Mouse (Mus musculus) kidney, postnatal 0 days (tissue): ENCODE measurements around the gene Mmd2. TPM values are rescaled to one million over a fixed set of nuclear protein-coding genes. Genes with fewer than 3 reads are reported as not detected.

Source experiments
- ATAC-seq: fragments of 200-750 bp; cut with Nextera tagmentation; replicated peaks from 2 replicates; pipeline ENCODE4 v1.8.0; 2017; ENCODE audit warnings: low read depth, moderate number of reproducible peaks, moderate TSS enrichment, moderate library complexity; ENCODE audit not compliant: low FRiP score
- DNase-seq: peaks from one replicate; pipeline ENCODE4 v3.0.0-alpha.2; 2016; ENCODE audit warnings: low spot score
- H3K27ac ChIP-seq: fragments of 300-500 bp; sonication (generic); 2 replicates; pipeline ENCODE4 v1.5.1; 2014; ENCODE audit warnings: mild to moderate bottlenecking
- H3K27me3 ChIP-seq: fragments of 300-500 bp; sonication (generic); 2 replicates; pipeline ENCODE4 v1.6.1; 2014; ENCODE audit warnings: low read length, mixed read lengths; ENCODE audit not compliant: insufficient read depth
- H3K36me3 ChIP-seq: fragments of 300-500 bp; sonication (generic); 2 replicates; pipeline ENCODE4 v1.6.1; 2014; ENCODE audit warnings: low read length, mixed read lengths; ENCODE audit not compliant: insufficient read depth
- H3K4me1 ChIP-seq: fragments of 300-500 bp; sonication (generic); replicated peaks from 2 replicates; pipeline ENCODE4 v1.6.1; 2014; ENCODE audit warnings: antibody characterized with exemption, low read length, mixed read lengths; ENCODE audit not compliant: insufficient read depth
- H3K4me2 ChIP-seq: fragments of 300-500 bp; sonication (generic); 2 replicates; pipeline ENCODE4 v1.6.1; 2014; ENCODE audit warnings: mild to moderate bottlenecking, low read length, moderate library complexity, mixed read lengths
- H3K4me3 ChIP-seq: fragments of 300-500 bp; sonication (generic); replicated peaks from 2 replicates; pipeline ENCODE4 v1.5.1; 2014; ENCODE audit warnings: low read depth, low read length
- H3K9ac ChIP-seq: fragments of 300-500 bp; sonication (generic); 2 replicates; pipeline ENCODE4 v1.6.1; 2014; ENCODE audit warnings: low read depth, low read length
- H3K9me3 ChIP-seq: fragments of 300-500 bp; sonication (generic); replicated peaks from 2 replicates; pipeline ENCODE4 v1.6.1; 2016; ENCODE audit warnings: low read length, inconsistent platforms, mixed read lengths
- CTCF ChIP-seq: IDR thresholded peaks from 2 replicates; pipeline ENCODE4 v1.5.1; 2016; ENCODE audit warnings: antibody characterized with exemption, low read depth, mild to moderate bottlenecking, moderate library complexity
- WGBS: fragments of 180-500 bp; shearing (Covaris S2); extraction: QIAGEN DNeasy Blood & Tissue Kit; methylation state at CpG from one replicate; pipeline ENCODE4 v1.1.7; 2014; 5-methylcytosine and 5-hydroxymethylcytosine counted together
- polyA plus RNA-seq: library from polyadenylated mRNA; unstranded; fragments of >200 nt; fragmentation: Nextera tagmentation; extraction: Ambion mirVana; gene quantifications from 2 replicates; pipeline ENCODE4 v1.2.1, GENCODE M21; 2015

Mmd2 gene
- 0.59 and 0.64 TPM in 2 replicates for polyA plus RNA-seq

DNA sequence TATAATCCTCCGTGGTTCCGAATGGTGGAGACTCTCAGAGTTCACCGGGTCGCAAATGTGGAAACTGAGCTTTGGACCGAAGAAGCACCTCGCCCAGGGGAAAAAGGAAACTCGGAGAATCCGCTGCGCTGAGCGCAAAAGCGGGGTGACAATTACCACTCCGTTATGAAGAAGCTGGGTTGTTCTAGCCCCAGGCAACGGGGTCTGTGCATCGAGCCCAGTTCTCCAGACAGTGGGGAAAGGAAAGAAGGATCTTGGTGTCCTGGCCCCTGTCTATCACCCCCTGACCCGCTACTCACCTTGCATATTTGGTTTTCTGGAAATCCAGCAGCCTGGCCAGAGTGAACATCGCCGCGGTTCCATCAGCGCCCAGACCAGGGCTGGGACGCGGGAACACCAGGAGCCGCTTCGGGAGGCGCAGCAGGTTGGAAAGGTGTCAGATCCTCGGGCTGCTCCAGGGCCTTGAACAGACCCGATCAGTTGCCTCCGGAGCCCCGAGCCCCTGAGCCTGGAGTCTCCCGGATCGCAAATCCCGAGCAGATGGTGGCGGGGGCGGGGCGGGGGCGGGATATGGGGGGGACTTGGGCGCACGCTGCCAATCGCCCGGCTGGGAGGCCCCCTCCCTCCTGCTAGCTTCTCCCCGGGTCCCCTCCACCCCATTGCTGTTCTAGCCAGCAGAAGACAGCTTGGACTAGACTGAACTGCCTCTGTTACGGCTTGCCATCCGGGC is at the start of gene Mmd2:
Gene Mmd2, minus strand, starts transcription at position 542 of the 730 bp plus-strand sequence.
- Histone ChIP-seq H3K4me2 (peak within 1 kb of the TSS; percentile 63), H3K4me1 (peaks cover 9% of the 10 kb centered on the region; the same call in 1 of the 2 replicates), H3K4me3 (peak within 1 kb of the TSS; percentile 28), H3K9ac (0 out of 2 replicates have a peak within 1 kb of the TSS, but pooled peaks have one; percentile 37), H3K36me3 (no peaks in the 10 kb centered on the region), H3K27ac (no peak within 1 kb of the TSS), H3K9me3 (no peaks in the 10 kb centered on the region), H3K27me3 (no peaks in the 10 kb centered on the region)
- ATAC-seq (0 out of 2 replicates have a peak, but pooled peaks have one; percentile 10), DNase-seq (peak; percentile 12)
- 2% methylated on average over 42 of the region's 42 CpGs for WGBS
- no peak for TF ChIP-seq CTCF

DNA sequence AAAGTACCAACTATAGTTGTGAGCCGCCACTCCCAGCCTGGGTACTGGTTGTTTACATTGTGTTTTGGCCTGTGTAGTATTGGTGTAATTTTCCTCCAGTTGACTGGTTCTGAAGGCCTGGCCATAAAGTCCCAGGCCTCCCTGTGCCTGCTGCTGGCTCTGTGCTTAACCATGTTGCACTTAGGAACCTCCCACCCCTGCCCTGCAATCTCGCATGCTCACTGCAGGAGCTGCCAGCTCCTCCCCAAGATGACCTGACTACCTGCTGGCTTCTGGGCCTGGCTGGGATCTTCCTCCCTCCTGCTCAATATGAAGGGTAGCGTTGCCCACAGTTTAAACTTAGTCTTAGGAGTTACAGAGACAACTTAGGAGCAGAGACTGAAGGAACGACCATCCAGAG is 43.7 kb upstream of the Mmd2 start:
- Histone ChIP-seq H3K36me3 (peaks cover 24% of the 10 kb centered on the region), H3K27me3 (no peaks in the 10 kb centered on the region), H3K4me2 (no peak overlapping the region), H3K4me3 (no peak overlapping the region), H3K27ac (no peak overlapping the region), H3K9ac (no peak overlapping the region), H3K9me3 (no peaks in the 10 kb centered on the region), H3K4me1 (peaks cover 6% of the 10 kb centered on the region; the same call in 1 of the 2 replicates)
- no peak for DNase-seq
- no peak; the same call in 1 of the 2 replicates for ATAC-seq
- 60% methylated on average over 4 of the region's 4 CpGs for WGBS
- TF ChIP-seq CTCF, result no peak

DNA sequence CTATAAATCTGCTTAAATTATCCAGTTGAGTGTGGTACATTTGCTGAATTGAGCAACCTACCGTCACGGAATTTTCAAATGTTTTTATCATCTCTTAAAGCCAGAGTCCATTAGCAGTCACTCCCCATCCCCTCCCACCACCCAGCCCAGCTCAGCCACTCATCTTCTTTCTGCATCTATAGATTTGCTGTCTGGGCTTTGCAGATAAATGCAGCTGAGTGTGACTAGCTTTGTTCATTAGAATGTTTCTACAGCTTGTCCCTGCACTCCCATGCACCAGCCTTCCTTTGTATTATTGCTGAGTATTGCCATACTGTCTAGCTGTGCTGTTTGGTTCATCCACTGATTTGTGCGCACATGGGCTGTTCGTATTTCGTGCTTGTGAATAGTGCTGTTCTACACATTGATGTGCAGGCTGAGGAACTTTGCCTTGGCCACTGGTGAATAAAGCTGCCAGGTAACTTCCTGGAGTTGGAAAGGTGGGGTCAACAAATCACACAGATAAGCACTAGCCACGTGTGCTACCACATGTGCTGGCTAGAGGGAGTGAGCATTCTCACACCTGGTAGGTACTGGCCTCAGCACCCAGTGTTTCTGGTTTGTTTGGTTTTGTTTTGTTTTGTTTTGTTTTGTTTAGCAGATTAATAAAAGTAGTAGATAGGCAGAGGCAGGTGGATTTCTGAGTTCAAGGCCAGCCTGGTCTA is 42.3 kb upstream of the Mmd2 start:
- TF ChIP-seq CTCF, result no peak
- Histone ChIP-seq H3K4me2 (no peak overlapping the region), H3K9me3 (no peaks in the 10 kb centered on the region), H3K4me3 (no peak overlapping the region), H3K36me3 (peaks cover 22% of the 10 kb centered on the region; the same call in 1 of the 2 replicates), H3K9ac (no peak overlapping the region), H3K4me1 (peaks cover 6% of the 10 kb centered on the region; the same call in 1 of the 2 replicates), H3K27ac (no peak overlapping the region), H3K27me3 (no peaks in the 10 kb centered on the region)
- WGBS, result 68% methylated on average over 6 of the region's 6 CpGs
- ATAC-seq (no peak), DNase-seq (no peak)

DNA sequence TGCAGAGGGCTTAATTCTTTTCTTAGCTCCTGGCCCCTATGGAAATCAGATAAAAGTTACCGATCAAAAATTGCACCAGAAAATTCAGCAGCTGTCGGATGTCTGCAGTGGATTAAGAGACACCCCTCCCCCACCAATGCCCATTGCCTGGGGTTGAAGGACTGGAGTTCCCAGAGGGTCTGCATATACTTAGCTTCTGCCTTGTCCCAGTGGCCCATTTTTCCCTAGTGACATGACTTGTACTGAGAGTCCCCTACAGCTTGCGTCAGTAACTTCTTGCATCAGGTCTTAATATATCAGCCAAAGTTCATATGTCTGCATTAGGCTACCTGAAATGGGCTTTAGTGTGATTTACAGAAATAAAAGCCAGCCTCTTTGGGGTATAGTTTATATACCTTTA is 41.8 kb upstream of the Mmd2 start:
- DNase-seq, result no peak
- H3K9me3 ChIP-seq, result no peaks in the 10 kb centered on the region
- H3K27me3 ChIP-seq, result no peaks in the 10 kb centered on the region
- H3K36me3 ChIP-seq, result peaks cover 21% of the 10 kb centered on the region; the same call in 1 of the 2 replicates
- no peak overlapping the region for H3K4me2 ChIP-seq
- TF ChIP-seq CTCF, result no peak
- H3K9ac ChIP-seq, result no peak overlapping the region
- peaks cover 6% of the 10 kb centered on the region; the same call in 1 of the 2 replicates for H3K4me1 ChIP-seq
- ATAC-seq, result no peak
- 77% methylated on average over 3 of the region's 3 CpGs for WGBS
- H3K27ac ChIP-seq, result no peak overlapping the region
- H3K4me3 ChIP-seq, result no peak overlapping the region

DNA sequence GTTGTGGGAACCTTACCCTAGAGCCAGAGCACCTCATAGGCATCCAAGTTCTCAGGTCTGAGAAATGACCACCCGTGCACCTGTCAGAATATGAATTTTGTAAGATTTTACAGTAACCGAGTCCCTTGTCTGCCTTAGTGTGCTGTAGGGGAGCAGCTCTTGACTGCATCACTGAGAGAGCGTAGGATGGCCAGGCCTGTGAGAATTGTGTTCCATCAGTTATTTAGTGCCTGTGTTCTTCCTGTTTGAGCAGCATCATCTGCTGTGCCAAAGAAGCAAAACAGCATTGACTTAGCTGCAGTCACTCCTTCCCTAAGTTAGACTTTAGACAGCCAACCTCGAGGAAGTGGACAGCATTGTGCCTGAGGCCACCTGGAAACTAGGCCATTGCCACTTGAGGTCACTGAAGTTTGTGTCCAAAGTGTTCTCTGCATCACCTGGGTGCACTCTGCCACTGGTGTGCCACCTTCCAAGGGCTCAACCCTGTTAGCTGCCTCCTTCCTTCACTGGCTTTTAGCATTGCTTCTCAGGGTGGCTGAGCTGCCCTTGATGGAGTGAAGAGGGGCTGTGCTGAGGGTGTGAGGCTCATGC is 41.0 kb upstream of the Mmd2 start:
- no peak overlapping the region for H3K27ac ChIP-seq
- H3K4me2 ChIP-seq, result no peak overlapping the region
- 78% methylated on average over 4 of the region's 4 CpGs for WGBS
- DNase-seq (no peak), ATAC-seq (no peak)
- no peaks in the 10 kb centered on the region for H3K27me3 ChIP-seq
- peaks cover 19% of the 10 kb centered on the region; the same call in 1 of the 2 replicates for H3K36me3 ChIP-seq
- H3K4me3 ChIP-seq, result no peak overlapping the region
- no peaks in the 10 kb centered on the region for H3K9me3 ChIP-seq
- H3K9ac ChIP-seq, result no peak overlapping the region
- no peak for TF ChIP-seq CTCF
- peaks cover 6% of the 10 kb centered on the region; the same call in 1 of the 2 replicates for H3K4me1 ChIP-seq

DNA sequence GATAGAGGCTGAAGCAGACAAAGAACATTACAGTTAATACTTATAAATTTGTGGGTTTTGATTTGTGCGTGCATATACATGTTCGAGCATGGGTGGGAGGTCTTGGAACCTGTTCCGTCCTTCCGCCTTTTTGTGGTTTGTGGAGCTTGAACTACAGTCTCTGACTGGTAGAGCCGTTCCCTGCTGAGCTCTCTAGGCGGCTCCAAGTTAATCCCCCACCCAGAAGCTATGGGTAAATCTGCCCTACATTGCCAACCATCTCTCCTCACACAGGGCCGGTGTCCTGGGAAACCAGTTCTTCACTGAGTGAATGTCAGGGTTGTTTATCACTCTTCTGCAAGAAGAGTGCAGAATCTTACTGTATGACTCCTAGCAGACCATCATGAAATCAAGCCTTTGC is 39.6 kb upstream of the Mmd2 start:
- Histone ChIP-seq H3K4me3 (no peak overlapping the region), H3K9ac (no peak overlapping the region), H3K27ac (no peak overlapping the region), H3K4me1 (peaks cover 6% of the 10 kb centered on the region; the same call in 1 of the 2 replicates), H3K4me2 (no peak overlapping the region), H3K36me3 (peaks cover 19% of the 10 kb centered on the region; the same call in 1 of the 2 replicates), H3K9me3 (no peaks in the 10 kb centered on the region), H3K27me3 (no peaks in the 10 kb centered on the region)
- no peak for ATAC-seq
- no peak for DNase-seq
- 89% methylated on average over 7 of the region's 7 CpGs for whole genome bisulfite sequencing
- no peak for TF ChIP-seq CTCF
